Mouse (Mus musculus) myocyte (in vitro differentiated cells): ENCODE measurements at regions not wholly inside any gene's neighbourhood (a gene's known extent, or its start where the extent isn't known, plus 50 kb on each side); places are given as distances from the start of the nearest gene placed in this dataset.

Experiments
- CEBPB ChIP-seq: IDR thresholded peaks from 2 replicates; pipeline ENCODE4 v1.6.1; 2011; ENCODE audit warnings: mild to moderate bottlenecking, moderate library complexity; ENCODE audit not compliant: poor library complexity, insufficient read depth, severe bottlenecking
- E2F4 ChIP-seq: IDR thresholded peaks from one replicate; pipeline ENCODE4 v1.6.1; 2011; ENCODE audit warnings: mild to moderate bottlenecking, control low read depth, moderate library complexity; ENCODE audit not compliant: insufficient read depth
- MAX ChIP-seq: IDR thresholded peaks from one replicate; pipeline ENCODE4 v1.6.1; 2011; ENCODE audit warnings: low read depth, mild to moderate bottlenecking, control low read depth
- MYOD1 ChIP-seq, 3 experiments: IDR thresholded peaks; one replicate each; pipeline ENCODE4 v1.6.1; 2011; ENCODE audit warnings: control low read depth in 2 of 3, low read depth in 2 of 3, mild to moderate bottlenecking in 2 of 3, moderate library complexity in 1 of 3; ENCODE audit not compliant: insufficient read length in 2 of 3, control insufficient read depth in 1 of 3
- MYOG ChIP-seq, 3 experiments: IDR thresholded peaks; one replicate each; pipeline ENCODE4 v1.6.1; 2011; ENCODE audit warnings: control low read depth in 2 of 3, low read depth in 2 of 3, mild to moderate bottlenecking in 2 of 3; ENCODE audit not compliant: insufficient read length in 2 of 3, control insufficient read depth in 1 of 3, insufficient read depth in 1 of 3
- POLR2A ChIP-seq: IDR thresholded peaks from one replicate; pipeline ENCODE4 v1.6.1; 2011; ENCODE audit warnings: low read depth, mild to moderate bottlenecking, control low read depth, moderate library complexity; ENCODE audit not compliant: insufficient read length
- POLR2AphosphoS2 ChIP-seq: IDR thresholded peaks from one replicate; pipeline ENCODE4 v1.6.1; 2011; ENCODE audit warnings: low read depth, control low read depth; ENCODE audit not compliant: insufficient read length
- SRF ChIP-seq: IDR thresholded peaks from one replicate; pipeline ENCODE4 v1.6.1; 2011; ENCODE audit warnings: low read depth; ENCODE audit not compliant: control insufficient read depth, insufficient read length
- TCF3 ChIP-seq: IDR thresholded peaks from one replicate; pipeline ENCODE4 v1.6.1; 2011; ENCODE audit warnings: low read depth, control low read depth; ENCODE audit not compliant: insufficient read length
- USF1 ChIP-seq: IDR thresholded peaks from one replicate; pipeline ENCODE4 v1.6.1; 2011; ENCODE audit warnings: low read depth, mild to moderate bottlenecking, control low read depth, moderate library complexity

DNA sequence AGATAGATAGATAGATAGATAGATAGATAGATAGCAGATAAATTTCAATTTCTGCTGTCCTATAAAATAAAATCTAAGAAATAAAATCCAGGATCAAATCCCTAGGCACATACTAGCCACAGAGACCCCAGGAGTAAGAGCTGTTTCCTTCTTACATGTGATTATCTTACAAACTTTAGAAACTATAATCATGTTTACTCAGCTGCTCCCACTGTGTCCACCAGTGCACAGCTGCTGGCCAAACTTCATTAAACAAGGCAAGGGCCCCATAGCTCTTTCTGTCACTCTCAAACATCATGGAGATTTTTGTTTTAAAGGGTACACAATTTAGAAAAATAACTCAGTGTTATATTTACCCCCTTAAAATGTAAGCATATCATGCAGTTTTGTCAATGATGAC lies 56.8 kb upstream of the Nid2 start:
- TF ChIP-seq TCF3, result no peak
- no peak for TF ChIP-seq USF1
- TF ChIP-seq POLR2AphosphoS2, result no peak
- TF ChIP-seq MAX, result no peak
- no peak for TF ChIP-seq POLR2A
- no peak for TF ChIP-seq MYOG (IDR thresholded peaks at IDR 0.05; ENCODE audit: control insufficient read depth in 1 of 3, insufficient read depth in 1 of 3, insufficient read length in 2 of 3, low read depth in 2 of 3)
- no peak for TF ChIP-seq CEBPB
- no peak for TF ChIP-seq SRF
- no peak for TF ChIP-seq E2F4
- no peak for TF ChIP-seq MYOD1 (IDR thresholded peaks at IDR 0.05; ENCODE audit: control insufficient read depth in 1 of 3, insufficient read length in 2 of 3, low read depth in 2 of 3)
